Mouse (Mus musculus) ovary, adult 18-20 months (tissue): ENCODE data around the gene Speg.

ENCODE experiments used
- DNase-seq: peaks from one replicate; pipeline ENCODE4 v3.0.0; 2022; ENCODE audit warnings: low spot score, mixed read lengths

Speg gene

DNA sequence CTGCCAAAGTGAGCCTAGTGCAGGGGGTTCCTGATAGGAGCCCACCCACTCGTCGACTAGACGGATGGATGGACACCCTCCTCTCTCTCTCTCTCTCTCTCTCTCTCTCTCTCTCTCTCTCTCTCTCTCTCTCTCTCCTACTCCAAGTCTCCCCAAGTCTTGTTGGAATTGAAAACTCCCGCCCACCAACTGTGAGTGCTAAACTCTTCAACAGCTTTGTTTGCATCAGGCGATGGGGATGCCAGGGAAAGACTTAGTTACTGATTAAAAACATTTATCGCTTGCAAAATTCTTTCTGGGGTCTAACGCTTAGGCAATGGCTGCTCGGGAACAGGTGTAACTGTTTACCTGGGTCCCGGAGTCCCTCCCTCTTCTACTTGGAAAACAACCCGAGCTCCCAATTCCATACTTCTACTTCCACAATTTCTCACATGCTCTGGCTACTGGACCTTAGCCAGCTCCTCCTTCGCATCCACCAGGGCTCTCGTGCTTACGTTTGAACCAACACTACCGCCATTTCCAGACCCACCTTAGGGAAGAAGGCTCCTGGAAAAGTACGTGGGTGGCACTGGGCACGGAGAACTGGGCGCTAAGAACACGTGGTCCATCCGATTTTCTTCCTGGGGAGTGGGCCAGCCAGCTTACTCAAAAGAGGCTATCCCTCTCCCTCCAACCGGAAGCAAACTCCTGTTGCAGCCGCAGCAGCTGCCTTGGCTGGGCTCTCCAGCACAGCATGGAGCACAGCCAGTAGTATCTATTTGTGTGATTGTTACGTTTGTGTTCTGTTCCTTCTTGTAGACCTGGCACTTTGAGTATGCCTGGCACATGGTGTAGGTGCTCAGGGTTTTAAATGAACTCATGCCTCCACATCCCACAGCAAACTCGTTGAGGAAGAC lies 83.9 kb downstream of the Speg start:
- no peak for DNase-seq

GRCm38 (mm10) chr1:75460297-75460696 lies 85.2 kb downstream of the Speg start:
- DNase-seq, result no peak

DNA sequence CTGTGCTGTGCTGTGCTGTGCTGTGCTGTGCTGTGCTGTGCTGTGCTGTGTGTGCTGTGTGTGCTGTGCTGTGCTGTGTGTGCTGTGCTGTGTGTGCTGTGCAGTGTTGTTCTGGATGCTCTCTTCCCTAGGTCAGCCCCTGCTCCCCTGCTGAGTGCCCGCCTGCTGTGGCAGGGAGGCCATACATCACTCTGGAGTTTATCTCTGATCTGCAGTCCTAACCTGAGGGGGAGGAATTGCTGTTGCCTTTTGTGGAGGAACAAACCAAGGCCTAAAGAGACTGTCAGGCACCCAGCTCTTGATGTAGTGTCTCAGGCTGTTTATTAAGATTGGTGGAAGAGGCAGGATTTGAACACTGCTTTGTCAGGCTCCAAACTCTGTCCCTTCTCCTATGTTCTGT lies 87.5 kb downstream of the Speg start:
- no peak for DNase-seq

GRCm38 (mm10) chr1:75463652-75464204 lies 88.6 kb downstream of the Speg start:
- DNase-seq, result no peak

- peak; percentile 54 for DNase-seq
Measured at GRCm38 (mm10) chr1:75467215-75467927, 92.3 kb downstream of the Speg start.

- DNase-seq, result peak; percentile 79
Measured at GRCm38 (mm10) chr1:75469287-75469825, 94.3 kb downstream of the Speg start.

GRCm38 (mm10) chr1:75476441-75476840 lies 101.3 kb downstream of the Speg start:
- DNase-seq, result no peak

DNA sequence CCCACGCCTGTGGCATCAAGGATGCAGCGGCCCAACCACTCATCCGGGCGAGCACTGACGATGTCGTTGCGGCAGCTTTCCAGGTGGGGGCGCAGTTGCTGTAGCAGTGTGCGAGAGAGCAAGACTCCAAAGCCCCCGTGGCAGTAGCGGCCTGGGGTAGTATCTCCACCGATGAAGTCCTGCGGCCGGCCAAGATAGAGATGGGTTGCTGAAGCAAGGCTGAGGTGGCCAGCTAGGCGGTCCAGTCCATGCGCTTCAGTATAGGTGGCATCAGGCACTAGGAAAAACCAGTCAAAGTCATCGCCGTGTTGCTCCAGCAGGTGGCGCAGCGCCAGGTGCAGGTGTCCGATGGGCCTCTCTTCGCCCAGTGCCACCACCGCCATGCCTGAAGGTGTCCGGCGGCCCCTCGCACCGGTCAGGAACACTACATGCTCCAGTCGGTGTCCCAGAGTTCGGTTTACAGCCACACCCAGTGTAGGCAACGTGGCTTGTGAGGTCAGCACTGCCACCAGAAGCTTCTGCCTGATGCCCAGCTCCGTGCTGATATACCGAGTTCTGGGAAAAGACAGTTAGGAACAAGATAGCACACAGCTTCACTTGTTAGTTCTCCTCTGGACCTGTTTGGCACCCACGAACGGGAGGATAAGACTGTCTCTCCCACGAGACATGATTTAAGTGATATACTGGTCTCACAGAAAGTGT lies 102.3 kb downstream of the Speg start:
- DNase-seq, result peak; percentile 58

GRCm38 (mm10) chr1:75477966-75478290 lies 102.8 kb downstream of the Speg start:
- DNase-seq, result no peak

GRCm38 (mm10) chr1:75478497-75478896 lies 103.4 kb downstream of the Speg start:
- no peak for DNase-seq

DNA sequence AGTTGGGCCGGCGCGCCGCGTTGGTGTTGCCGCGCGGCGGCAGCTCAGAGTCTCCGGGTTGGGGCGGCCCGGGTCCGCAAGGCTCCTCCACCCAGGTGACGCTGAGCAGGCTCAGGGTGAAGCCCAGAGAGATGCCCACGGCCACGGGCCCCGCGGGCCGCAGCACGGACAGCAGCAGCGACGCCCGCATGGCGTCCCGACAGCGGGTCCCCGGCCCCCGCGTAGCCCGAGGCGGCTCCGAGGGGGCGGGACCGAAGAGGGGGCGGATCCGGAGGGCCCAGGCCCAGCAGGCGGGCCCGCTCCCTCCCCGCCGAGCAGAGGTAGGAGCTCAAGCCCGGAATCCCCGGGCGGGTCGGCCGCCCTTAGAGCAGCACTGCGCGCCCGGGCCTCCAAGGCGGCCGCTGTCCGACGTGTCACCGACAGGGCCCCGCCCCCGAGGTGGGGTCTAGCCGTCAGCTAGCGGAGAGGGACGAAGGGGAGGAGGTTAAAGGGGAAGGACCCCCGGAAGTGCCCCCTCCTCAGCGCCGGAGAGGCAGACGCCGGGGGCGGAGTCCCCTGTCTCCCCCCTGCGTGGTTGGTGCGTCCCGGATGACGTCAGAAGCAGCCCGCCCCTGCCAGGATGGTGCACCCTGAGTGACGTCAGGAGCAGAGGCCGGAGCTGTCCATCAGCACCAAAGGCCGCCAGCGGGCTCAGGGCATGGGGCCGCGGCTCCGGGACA lies 104.0 kb downstream of the Speg start, which contains the start of the genes Chpf and Tmem198:
Chpf (minus strand) TSS at position 392 of the 719 bp plus-strand sequence.
Tmem198 (plus strand) TSS at position 617 of the 719 bp plus-strand sequence.
- DNase-seq, result peak; percentile 98

GRCm38 (mm10) chr1:75479635-75479989 lies 104.5 kb downstream of the Speg start:
- DNase-seq, result no peak

GRCm38 (mm10) chr1:75480036-75480435 lies 104.9 kb downstream of the Speg start:
- DNase-seq, result no peak

DNA sequence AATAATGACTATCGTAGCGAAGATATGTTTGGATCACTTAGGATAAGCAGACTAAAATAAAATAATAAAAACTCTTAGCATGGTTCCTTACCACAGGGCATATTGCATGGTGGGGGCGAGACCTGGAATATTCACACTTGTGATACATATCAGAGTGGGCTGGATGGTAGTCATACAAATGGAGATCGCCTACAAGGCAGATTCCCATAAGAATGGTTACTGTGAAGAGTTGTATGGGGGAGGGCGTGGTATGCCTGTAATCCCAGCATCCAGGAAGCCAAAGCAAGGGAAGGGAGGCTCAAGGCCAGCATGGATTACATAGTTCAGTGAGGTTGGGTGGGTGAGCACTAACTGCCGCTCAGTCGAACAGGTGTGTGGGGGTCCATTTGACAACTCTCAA lies 105.6 kb downstream of the Speg start:
- DNase-seq, result no peak
